Mouse (Mus musculus) lung, adult 2 months (tissue): Measurements from ENCODE around the gene Ahnak2.

ENCODE experiments used
- CTCF ChIP-seq: fragments of 200-500 bp; IDR thresholded peaks from 2 replicates; pipeline ENCODE4 v1.5.1; 2011; ENCODE audit warnings: mild to moderate bottlenecking, low read length, control low read depth; ENCODE audit not compliant: insufficient read depth
- POLR2A ChIP-seq: fragments of 200-500 bp; IDR thresholded peaks from 2 replicates; pipeline ENCODE4 v1.6.1; 2011; ENCODE audit warnings: low read depth, mild to moderate bottlenecking, control low read depth, low read length, borderline replicate concordance; ENCODE audit errors: extremely low read depth

DNA sequence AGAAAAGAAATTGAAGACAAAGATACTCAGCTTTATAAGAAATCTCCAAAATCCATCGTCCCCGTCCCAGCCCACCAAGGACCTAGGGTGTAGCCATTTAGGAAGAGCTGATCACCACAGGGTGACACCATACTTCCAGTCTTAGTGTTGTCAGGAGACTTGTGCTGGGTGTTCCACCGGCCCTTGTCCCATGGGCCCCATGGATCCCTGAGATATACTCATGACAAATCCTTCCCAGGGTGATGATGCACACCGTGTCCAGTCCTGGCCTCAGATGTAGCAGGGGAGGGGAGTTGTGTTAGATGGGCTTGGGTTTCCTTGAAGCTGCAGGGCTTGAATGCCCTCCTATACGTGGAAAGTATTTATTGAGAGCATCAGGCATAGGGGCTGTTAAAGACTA is 44.6 kb downstream of the Ahnak2 start:
- TF ChIP-seq CTCF (no peak), POLR2A (no peak)
